Mouse (Mus musculus) MEL (cell line): ENCODE measurements at regions not wholly inside any gene's neighbourhood (a gene's known extent, or its start where the extent isn't known, plus 50 kb on each side); places are given as distances from the start of the nearest gene placed in this dataset.

ENCODE experiments used
- CHD1 ChIP-seq: IDR thresholded peaks from 2 replicates; pipeline ENCODE4 v1.6.1; 2012; ENCODE audit warnings: low read depth, mild to moderate bottlenecking, inconsistent platforms, low read length, improper control_type of control experiment
- CHD2 ChIP-seq: IDR thresholded peaks from 2 replicates; pipeline ENCODE4 v1.6.1; 2011; ENCODE audit warnings: low read length, improper control_type of control experiment
- CTCF ChIP-seq, 3 experiments: IDR thresholded peaks in 2 of 3; conservative IDR thresholded peaks in 1 of 3; 2 replicates each; pipeline ENCODE4 v1.5.1; 2011 to 2012; ENCODE audit warnings: low read length in 3 of 3, low read depth in 2 of 3, mild to moderate bottlenecking in 2 of 3, improper control_type of control experiment in 1 of 3, inconsistent platforms in 1 of 3, mixed read lengths in 1 of 3, moderate library complexity in 1 of 3; ENCODE audit not compliant: control insufficient read depth in 1 of 3, insufficient read depth in 1 of 3, poor library complexity in 1 of 3, severe bottlenecking in 1 of 3
- E2F4 ChIP-seq: IDR thresholded peaks from 2 replicates; pipeline ENCODE4 v1.6.1; 2011; ENCODE audit warnings: low read depth, low read length, improper control_type of control experiment, borderline replicate concordance
- MXI1 ChIP-seq: IDR thresholded peaks from 2 replicates; pipeline ENCODE4 v1.6.1; 2011; ENCODE audit warnings: mild to moderate bottlenecking, low read depth, low read length, improper control_type of control experiment
- POLR2A ChIP-seq, 2 experiments: IDR thresholded peaks; 2 replicates each; pipeline ENCODE4 v1.6.1; 2011 to 2012; ENCODE audit warnings: low read length in 2 of 2, mild to moderate bottlenecking in 2 of 2, control low read depth in 1 of 2, improper control_type of control experiment in 1 of 2, low read depth in 1 of 2, moderate library complexity in 1 of 2; ENCODE audit not compliant: control insufficient read depth in 1 of 2, insufficient read depth in 1 of 2, poor library complexity in 1 of 2
- TBP ChIP-seq: IDR thresholded peaks from 2 replicates; pipeline ENCODE4 v1.8.0; 2011; ENCODE audit warnings: low read depth, low read length, improper control_type of control experiment
- ZNF384 ChIP-seq: IDR thresholded peaks from 2 replicates; pipeline ENCODE4 v1.6.1; 2012; ENCODE audit warnings: low read depth, mild to moderate bottlenecking, inconsistent platforms, low read length, improper control_type of control experiment

- no peak for TF ChIP-seq CTCF (IDR thresholded peaks at IDR 0.05 in 2 of 3, conservative IDR thresholded peaks at IDR 0.05 in 1 of 3; ENCODE audit: control insufficient read depth in 1 of 3, insufficient read depth in 1 of 3, low read depth in 2 of 3, low read length in 3 of 3, poor library complexity in 1 of 3, severe bottlenecking in 1 of 3)
- no peak for TF ChIP-seq CHD2
- TF ChIP-seq TBP = no peak
- no peak for TF ChIP-seq E2F4
- no peak for TF ChIP-seq POLR2A (IDR thresholded peaks at IDR 0.05; ENCODE audit: control insufficient read depth in 1 of 2, insufficient read depth in 1 of 2, low read depth in 1 of 2, low read length in 2 of 2, poor library complexity in 1 of 2)
- TF ChIP-seq CHD1 = no peak
- TF ChIP-seq MXI1 = no peak
- TF ChIP-seq ZNF384 = no peak
Observed at GRCm38 (mm10) chr6:101484526-101485287, 107.0 kb upstream of the Pdzrn3 start.
